Mouse (Mus musculus) bone marrow macrophage, adult 2 months (primary cell): ENCODE measurements around the gene Tpcn2.

ENCODE experiments used
- CTCF ChIP-seq: IDR thresholded peaks from 2 replicates; pipeline ENCODE4 v1.5.1; 2012; ENCODE audit warnings: low read depth, mild to moderate bottlenecking, low read length, moderate library complexity
- POLR2A ChIP-seq: IDR thresholded peaks from 2 replicates; pipeline ENCODE4 v1.6.1; 2012; ENCODE audit warnings: mild to moderate bottlenecking, low read depth, low read length, borderline replicate concordance

DNA sequence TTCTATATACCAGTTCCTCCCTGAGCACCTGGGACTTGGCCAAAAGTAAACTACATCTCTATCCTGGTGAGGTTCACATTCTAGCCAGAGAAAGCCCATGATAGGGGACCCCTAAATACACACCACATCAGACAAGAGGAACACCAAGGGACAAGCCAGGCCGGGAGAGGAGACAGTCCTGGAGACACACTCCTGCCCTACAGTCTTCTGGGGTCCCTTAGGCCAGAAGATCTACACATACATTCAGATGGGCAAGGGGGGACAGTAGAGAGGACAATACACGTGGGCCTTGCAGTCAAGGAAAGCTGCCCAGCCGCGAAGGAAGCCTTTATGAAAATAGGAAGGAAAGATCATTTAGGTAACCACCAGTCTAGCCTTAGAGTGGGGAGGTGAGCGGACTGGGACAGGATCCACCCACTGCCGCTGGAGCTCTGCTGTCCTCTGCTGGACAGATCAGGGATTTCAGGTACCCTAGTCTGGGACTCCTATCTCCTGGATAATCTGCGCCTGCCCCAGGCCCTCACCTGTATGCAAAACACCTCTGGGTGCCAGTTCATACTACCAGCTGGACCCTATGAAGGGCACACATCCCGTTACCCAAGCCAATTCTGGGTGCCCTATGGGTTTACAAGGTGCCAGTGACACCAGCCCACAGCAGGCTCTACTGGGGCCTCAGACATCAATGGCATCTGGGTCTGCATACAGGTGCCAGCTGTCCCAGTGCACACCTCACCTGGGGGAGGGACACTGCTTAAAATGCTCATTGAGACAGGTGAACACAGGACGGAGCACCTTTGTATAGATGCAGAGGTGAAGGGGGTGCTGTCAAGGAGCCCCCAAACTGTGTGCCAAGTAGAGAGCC is 40.7 kb downstream of the Tpcn2 start:
- TF ChIP-seq CTCF (peak; percentile 97), POLR2A (no peak)
